Mouse (Mus musculus): ENCODE data around the gene Vmn2r87. TPM values are rescaled to one million over a fixed set of nuclear protein-coding genes. Genes with fewer than 3 reads are reported as not detected.

Vmn2r87 gene
- total and polyA plus RNA-seq, 3 experiments = not detected

- peak; percentile 62 for DNase-seq (ENCODE audit: low read depth, low spot score)
Measured at GRCm38 (mm10) chr10:130536101-130536500, 38.9 kb upstream of the Vmn2r87 start.

GRCm38 (mm10) chr10:130527926-130528325 is 30.7 kb upstream of the Vmn2r87 start:
- Histone ChIP-seq H3K27me3 (ENCODE audit: control insufficient read depth in 1 of 2, insufficient read depth in 2 of 2, low read length in 2 of 2) (no peaks in the 10 kb centered on the region; a peak in 1 of 4 replicates), H3K36me3 (ENCODE audit: control insufficient read depth in 1 of 2, insufficient read depth in 2 of 2, low read length in 2 of 2) (no peaks in the 10 kb centered on the region), H3K9ac (ENCODE audit: control insufficient read depth, low read depth, low read length, poor library complexity, severe bottlenecking) (no peak overlapping the region), H3K4me3 (ENCODE audit: control insufficient read depth in 1 of 2, insufficient read depth in 1 of 2, low read depth in 2 of 2, low read length in 2 of 2) (no peak overlapping the region), H3K79me2 (ENCODE audit: control insufficient read depth, insufficient read depth, low read length, poor library complexity) (no peaks in the 10 kb centered on the region), H3K9me3 (replicated peaks; ENCODE audit: insufficient read depth, low read length) (no peaks in the 10 kb centered on the region), H3K4me1 (ENCODE audit: control insufficient read depth in 1 of 2, insufficient read depth in 2 of 2, low read length in 2 of 2) (no peaks in the 10 kb centered on the region), H3K27ac (ENCODE audit: control insufficient read depth, low read depth, low read length) (no peak overlapping the region)
- no peak for DNase-seq (ENCODE audit: low read depth, low spot score)
- no peak for TF ChIP-seq CHD2 (IDR thresholded peaks at IDR 0.05; ENCODE audit: low read length)
- TF ChIP-seq ELF1 (IDR thresholded peaks at IDR 0.05; ENCODE audit: low read depth, low read length) = no peak
- TF ChIP-seq ETS1 (IDR thresholded peaks at IDR 0.05; ENCODE audit: low read depth, low read length) = no peak
- TF ChIP-seq MAX (IDR thresholded peaks at IDR 0.05; ENCODE audit: low read length) = no peak
- TF ChIP-seq EP300 (IDR thresholded peaks at IDR 0.05; ENCODE audit: low read depth in 1 of 2, low read length in 2 of 2) = no peak
- no peak for TF ChIP-seq MYC (IDR thresholded peaks at IDR 0.05; ENCODE audit: low read depth, low read length)
- no peak for TF ChIP-seq MEF2A (IDR thresholded peaks at IDR 0.05; ENCODE audit: extremely low read depth, insufficient replicate concordance, low read depth, low read length, poor library complexity, severe bottlenecking)
- no peak for TF ChIP-seq MAFK (IDR thresholded peaks at IDR 0.05; ENCODE audit: borderline replicate concordance, low read depth, low read length)
- TF ChIP-seq SIN3A (IDR thresholded peaks at IDR 0.05; ENCODE audit: low read length) = no peak
- TF ChIP-seq CHD1 (IDR thresholded peaks at IDR 0.05; ENCODE audit: low read depth, low read length) = no peak

More at GRCm38 (mm10) chr10:130536101-130536500, 38.9 kb upstream of the Vmn2r87 start:
- Histone ChIP-seq H3K79me2 (ENCODE audit: control insufficient read depth, insufficient read depth, low read length, poor library complexity) (no peaks in the 10 kb centered on the region), H3K36me3 (ENCODE audit: control insufficient read depth in 1 of 2, insufficient read depth in 2 of 2, low read length in 2 of 2) (no peaks in the 10 kb centered on the region), H3K4me3 (ENCODE audit: control insufficient read depth in 1 of 2, insufficient read depth in 1 of 2, low read depth in 2 of 2, low read length in 2 of 2) (no peak overlapping the region), H3K9ac (ENCODE audit: control insufficient read depth, low read depth, low read length, poor library complexity, severe bottlenecking) (no peak overlapping the region), H3K4me1 (ENCODE audit: control insufficient read depth in 1 of 2, insufficient read depth in 2 of 2, low read length in 2 of 2) (no peaks in the 10 kb centered on the region), H3K27ac (ENCODE audit: control insufficient read depth, low read depth, low read length) (no peak overlapping the region), H3K27me3 (ENCODE audit: control insufficient read depth in 1 of 2, insufficient read depth in 2 of 2, low read length in 2 of 2) (no peaks in the 10 kb centered on the region), H3K9me3 (replicated peaks; ENCODE audit: insufficient read depth, low read length) (no peaks in the 10 kb centered on the region)
- TF ChIP-seq MXI1 (IDR thresholded peaks at IDR 0.05; ENCODE audit: low read depth, low read length) = no peak
- TF ChIP-seq ZNF384 (IDR thresholded peaks at IDR 0.05; ENCODE audit: low read depth, low read length) = no peak
- no peak for TF ChIP-seq BHLHE40 (IDR thresholded peaks at IDR 0.05; ENCODE audit: borderline replicate concordance, low read depth, low read length)
- no peak for TF ChIP-seq ZMIZ1 (IDR thresholded peaks at IDR 0.05; ENCODE audit: low read depth, low read length)
- TF ChIP-seq NELFE (IDR thresholded peaks at IDR 0.05; ENCODE audit: low read depth, low read length) = no peak
- no peak for TF ChIP-seq MYC (IDR thresholded peaks at IDR 0.05; ENCODE audit: low read depth, low read length)
- TF ChIP-seq GATA1 (IDR thresholded peaks at IDR 0.05; ENCODE audit: low read depth, low read length) = no peak
- no peak for TF ChIP-seq ETS1 (IDR thresholded peaks at IDR 0.05; ENCODE audit: low read depth, low read length)
- no peak for TF ChIP-seq MYB (IDR thresholded peaks at IDR 0.05; ENCODE audit: low read depth, low read length)
- TF ChIP-seq MAFK (IDR thresholded peaks at IDR 0.05; ENCODE audit: borderline replicate concordance, low read depth, low read length) = no peak
- peak; percentile 85 for TF ChIP-seq ZC3H11A (IDR thresholded peaks at IDR 0.05; ENCODE audit: low read depth, low read length)
- TF ChIP-seq SMC3 (IDR thresholded peaks at IDR 0.05; ENCODE audit: low read depth, low read length) = peak; percentile 83
- no peak for TF ChIP-seq USF1 (IDR thresholded peaks at IDR 0.05; ENCODE audit: low read depth, low read length)
- peak; percentile 78 for TF ChIP-seq RAD21 (IDR thresholded peaks at IDR 0.05; ENCODE audit: low read depth, low read length)
- peak in 2 of 3 experiments; percentile 26 to 65; a peak in 4 of 6 replicates for TF ChIP-seq CTCF (IDR thresholded peaks at IDR 0.05 in 2 of 3, conservative IDR thresholded peaks at IDR 0.05 in 1 of 3; ENCODE audit: control insufficient read depth in 1 of 3, insufficient read depth in 1 of 3, low read depth in 2 of 3, low read length in 3 of 3, poor library complexity in 1 of 3, severe bottlenecking in 1 of 3)
- no peak for TF ChIP-seq CHD1 (IDR thresholded peaks at IDR 0.05; ENCODE audit: low read depth, low read length)
- TF ChIP-seq UBTF (IDR thresholded peaks at IDR 0.05; ENCODE audit: borderline replicate concordance, insufficient read depth, low read depth, low read length) = no peak
